Mouse (Mus musculus) ES-E14 (cell line): ENCODE measurements at regions not wholly inside any gene's neighbourhood (a gene's known extent, or its start where the extent isn't known, plus 50 kb on each side); places are given as distances from the start of the nearest gene placed in this dataset.

ENCODE experiments used
- HCFC1 ChIP-seq: IDR thresholded peaks from 2 replicates; pipeline ENCODE4 v1.6.1; 2012; ENCODE audit warnings: low read length, inconsistent platforms, borderline replicate concordance; ENCODE audit not compliant: insufficient read depth
- MAFK ChIP-seq: IDR thresholded peaks from 2 replicates; pipeline ENCODE4 v1.6.1; 2014; ENCODE audit warnings: mild to moderate bottlenecking, low read depth, low read length, inconsistent platforms; ENCODE audit not compliant: insufficient read depth
- ZNF384 ChIP-seq: IDR thresholded peaks from 2 replicates; pipeline ENCODE4 v1.6.1; 2012; ENCODE audit warnings: low read depth, low read length, inconsistent platforms

GRCm38 (mm10) chr1:95147531-95147930 lies 165.9 kb upstream of the Fam174a start:
- TF ChIP-seq ZNF384 = peak; percentile 75
- TF ChIP-seq HCFC1 = no peak
- no peak for TF ChIP-seq MAFK
